Mouse (Mus musculus) duodenum, adult 2 months (tissue): Measurements from ENCODE around the gene Ears2. TPM values are rescaled to one million over a fixed set of nuclear protein-coding genes. Genes with fewer than 3 reads are reported as not detected.

ENCODE experiments used
- polyA plus RNA-seq: library from polyadenylated mRNA; depleted of rRNA; stranded (reverse); fragments of >200 nt; gene quantifications from 2 replicates; pipeline ENCODE4 v1.2.3, GENCODE M21; 2012; ENCODE audit warnings: low replicate concordance; rRNA removed

The Ears2 gene
- 7.7 and 9.1 TPM in 2 replicates for polyA plus RNA-seq

DNA sequence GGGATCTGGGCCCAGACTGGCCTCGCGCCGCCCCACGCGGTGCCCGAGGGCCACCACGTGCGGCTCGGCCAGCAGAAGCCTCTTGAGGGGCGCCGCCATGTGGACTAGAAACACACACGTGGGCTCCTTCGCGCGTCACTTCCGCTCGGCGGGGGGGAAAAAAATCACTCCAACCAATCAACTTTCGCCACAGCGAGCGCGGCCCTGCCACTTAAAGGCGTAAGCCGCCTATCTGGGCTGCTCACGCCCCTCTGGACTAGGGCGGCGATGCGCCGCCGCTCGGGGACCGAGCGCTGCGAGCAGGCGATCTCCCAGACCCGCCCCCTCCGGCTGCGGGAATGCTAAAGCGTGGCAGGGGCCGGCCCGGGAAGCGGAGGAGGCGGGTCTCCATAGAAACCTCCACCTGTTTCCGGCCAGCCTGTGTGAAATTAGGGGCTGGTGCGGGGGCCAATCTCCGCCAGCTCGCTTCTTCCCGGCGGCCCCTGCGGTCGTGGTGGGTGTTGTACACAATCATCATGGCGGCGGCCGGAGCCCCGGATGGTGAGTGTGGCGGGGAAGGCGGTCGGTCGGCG lies at the start of gene Ears2, which contains the start of gene Ubfd1:
Ears2 (minus strand) TSS at position 319 of the 572 bp plus-strand sequence.
Ubfd1 (plus strand) TSS at position 231 of the 572 bp plus-strand sequence.

GRCm38 (mm10) chr7:122101747-122102244 lies 34.7 kb upstream of the Ears2 start, which contains the start of gene Ndufab1:
Gene Ndufab1, minus strand, starts transcription at chr7:122101886.

GRCm38 (mm10) chr7:122020667-122021354 lies 46.3 kb downstream of the Ears2 start, which contains the start of gene Gga2:
Gene Gga2, minus strand, starts transcription at chr7:122021222.

Other genes starting within 250 kb of the Ears2 start
- 0.16 TPM in 1 of 2 replicates, not detected in the other for gene Scnn1b, start 202.2 kb downstream of the Ears2 start, polyA plus RNA-seq
- gene Cog7, start 85.6 kb downstream of the Ears2 start, polyA plus RNA-seq: 15.3 and 17.0 TPM in 2 replicates
- gene Gga2, start 46.0 kb downstream of the Ears2 start, polyA plus RNA-seq: 6.7 and 8.1 TPM in 2 replicates
- 13.7 and 17.3 TPM in 2 replicates for gene Ubfd1, start 88 bp downstream of the Ears2 start, polyA plus RNA-seq
- 1,696 and 2,422 TPM in 2 replicates for gene Ndufab1, start 34.6 kb upstream of the Ears2 start, polyA plus RNA-seq
- 0.59 and 1.1 TPM in 2 replicates for gene Palb2, start 65.7 kb upstream of the Ears2 start, polyA plus RNA-seq
- 36.7 and 46.4 TPM in 2 replicates for gene Dctn5, start 65.8 kb upstream of the Ears2 start, polyA plus RNA-seq
- gene Plk1, start 92.2 kb upstream of the Ears2 start, polyA plus RNA-seq: 17.8 and 20.3 TPM in 2 replicates
- gene Ern2, start 118.9 kb upstream of the Ears2 start, polyA plus RNA-seq: 12.4 and 69.1 TPM in 2 replicates
- gene Chp2, start 152.2 kb upstream of the Ears2 start, polyA plus RNA-seq: 218 and 266 TPM in 2 replicates
- 2.0 and 4.1 TPM in 2 replicates for gene Prkcb, start 221.5 kb upstream of the Ears2 start, polyA plus RNA-seq